Mouse (Mus musculus) spleen, adult 18-20 months (tissue): Measurements from ENCODE around the gene Tmem131l.

ENCODE experiments used
- DNase-seq, 2 experiments: peaks; one replicate each; pipeline ENCODE4 v3.0.0; 2022; ENCODE audit warnings: mixed read lengths in 2 of 2

Tmem131l gene

DNA sequence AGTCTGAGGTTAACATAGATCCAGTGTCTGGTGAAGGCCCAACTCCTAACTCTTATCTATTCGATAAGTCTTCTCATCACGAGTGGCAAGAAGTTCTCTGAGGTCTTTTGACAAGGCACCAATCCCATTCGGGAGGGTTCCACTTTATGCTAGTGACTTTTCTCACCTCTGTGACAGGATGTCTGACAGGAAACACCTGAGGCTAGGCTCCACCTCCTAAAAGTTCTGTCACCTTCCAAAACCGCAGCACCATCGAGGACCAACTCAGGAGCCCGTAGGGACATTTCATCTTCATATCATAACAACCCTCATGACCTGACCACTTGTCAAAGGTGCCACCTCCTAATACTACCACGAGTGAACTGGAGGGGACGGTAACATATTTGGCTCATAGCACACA is 6.2 kb upstream of the Tmem131l start:
- no peak for DNase-seq

DNA sequence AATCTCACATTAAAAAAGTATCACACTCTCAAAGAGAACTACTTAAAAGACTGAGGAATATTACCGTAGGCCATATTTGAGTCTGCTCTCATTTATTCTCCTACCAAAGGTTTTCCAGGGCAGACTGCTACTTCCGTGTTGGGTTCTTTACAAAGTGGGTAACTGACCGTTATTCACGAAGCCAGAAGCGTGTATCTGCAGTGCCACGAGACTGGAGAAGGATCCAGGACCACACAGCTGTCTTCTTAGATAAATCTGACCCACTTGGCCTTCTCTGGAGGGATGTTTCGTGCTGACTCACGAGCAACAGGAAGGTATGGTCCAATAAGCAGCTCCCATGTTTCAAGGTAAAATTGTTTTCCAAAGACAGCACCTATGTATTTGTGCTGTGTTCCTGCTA is 1.8 kb upstream of the Tmem131l start:
- no peak for DNase-seq

DNA sequence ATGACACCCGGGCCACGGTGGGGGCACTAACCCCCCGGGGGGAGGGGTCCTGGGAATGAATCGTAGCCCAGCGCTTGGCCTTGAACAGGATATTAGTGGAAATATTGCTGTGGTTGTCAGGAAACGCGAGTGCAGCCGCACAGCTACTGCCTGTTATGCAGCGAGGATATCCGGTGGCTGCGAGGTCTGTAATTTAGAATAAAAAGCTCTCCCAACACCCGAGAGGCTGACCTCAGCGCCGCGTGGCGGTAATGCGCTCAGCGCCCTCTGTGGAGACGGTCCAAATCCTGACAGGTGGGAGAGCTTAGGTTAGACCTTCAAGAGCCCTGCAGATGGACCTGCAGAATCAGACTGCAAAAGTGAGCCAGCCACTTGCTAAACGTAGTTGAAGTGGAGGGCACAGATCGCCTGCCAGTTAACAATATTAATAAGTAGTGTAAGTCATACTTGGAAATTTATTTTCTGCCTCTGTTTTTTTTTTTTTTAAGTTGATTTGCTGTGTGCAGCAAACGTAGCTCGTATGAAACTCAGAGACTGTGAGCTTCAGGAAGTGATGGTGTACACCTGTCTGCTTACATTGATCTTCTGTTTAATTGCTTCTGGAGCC is 604 bp upstream of the Tmem131l start:
- DNase-seq: peak; percentile 73 to 74

GRCm38 (mm10) chr3:84038981-84039645 is 862 bp downstream of the Tmem131l start:
- peak; percentile 83 to 94 for DNase-seq

- DNase-seq: no peak
Measured at GRCm38 (mm10) chr3:84038126-84038525, 1.8 kb downstream of the Tmem131l start.

DNA sequence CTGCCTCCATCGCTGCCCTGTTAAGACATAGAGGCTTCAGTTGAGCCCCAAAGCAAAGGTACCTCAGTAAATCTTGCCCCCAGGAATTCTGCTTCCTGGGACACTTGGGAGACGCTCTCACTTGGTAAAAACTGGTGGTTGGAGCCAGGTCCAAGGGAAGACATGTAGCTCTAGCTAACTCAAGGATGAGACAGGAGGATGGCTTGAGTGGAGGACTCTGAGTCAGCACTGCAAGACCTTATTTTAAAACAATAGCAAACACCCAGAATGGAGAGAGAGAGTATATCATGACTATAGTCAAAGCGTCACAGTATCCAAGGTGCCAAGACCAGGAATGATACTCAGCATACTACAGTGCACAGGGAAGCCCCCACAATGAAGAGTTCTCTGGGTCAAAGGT is 2.4 kb downstream of the Tmem131l start:
- DNase-seq: no peak

- DNase-seq: no peak
Measured at GRCm38 (mm10) chr3:84036866-84037265, 3.1 kb downstream of the Tmem131l start.

DNA sequence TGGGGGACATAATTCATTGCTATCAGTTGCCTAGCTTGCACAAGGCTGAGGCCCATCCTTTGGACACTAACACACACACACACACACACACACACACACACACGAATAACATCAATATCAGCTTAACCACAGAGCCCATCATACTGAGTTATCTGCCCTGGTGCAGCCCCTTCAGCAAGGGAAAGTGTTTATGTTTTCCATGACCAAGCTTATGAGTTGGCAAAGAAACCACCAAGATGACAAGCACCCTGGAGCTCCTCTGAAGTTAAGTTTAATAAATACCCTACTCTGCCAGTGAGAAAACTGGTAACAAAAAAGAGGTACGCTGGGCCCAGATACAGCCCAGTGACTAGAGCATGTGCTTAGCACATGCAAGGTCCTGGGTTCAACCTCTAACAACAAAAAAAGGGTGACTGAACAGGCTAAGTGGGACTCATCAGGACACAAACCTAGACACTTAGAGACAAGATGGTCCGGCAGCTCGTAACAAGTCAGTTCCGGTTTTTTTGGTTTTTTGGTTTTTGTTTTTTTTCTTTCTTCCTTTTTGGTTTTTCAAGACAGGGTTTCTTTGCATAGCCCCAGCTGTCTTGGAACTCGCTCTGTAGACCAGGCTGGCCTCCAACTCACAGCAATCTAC is 4.1 kb downstream of the Tmem131l start:
- DNase-seq: no peak

DNA sequence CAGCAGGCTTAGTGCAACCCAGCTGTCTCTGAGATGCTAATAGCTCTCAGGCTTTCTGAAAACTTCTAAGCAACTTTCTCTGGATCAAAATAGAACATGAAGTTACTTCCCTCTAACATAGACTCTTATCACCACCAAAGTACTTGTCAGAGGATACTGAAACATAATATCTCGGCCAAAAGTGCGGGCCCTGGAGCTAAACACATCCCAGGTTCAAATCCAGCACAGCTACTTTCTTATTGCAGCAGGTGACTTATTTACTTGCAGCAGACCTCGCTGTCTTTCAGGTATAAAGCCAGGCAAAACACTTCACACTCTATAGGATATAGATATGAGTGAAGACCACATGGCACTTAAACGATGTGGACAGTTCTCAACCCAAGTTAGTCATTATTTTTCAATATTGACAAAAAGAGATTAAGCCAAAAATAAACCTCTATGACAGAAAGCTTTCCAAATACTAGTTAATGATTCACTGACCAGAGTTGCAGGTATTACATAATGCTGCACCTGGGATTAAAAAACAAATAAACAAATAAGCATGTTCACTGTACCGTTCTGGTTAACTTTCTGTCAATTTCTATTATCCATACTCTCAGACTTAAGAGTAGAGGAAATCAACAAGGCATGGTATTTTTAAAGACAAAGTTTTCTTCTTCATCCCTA is 5.7 kb downstream of the Tmem131l start:
- no peak for DNase-seq

GRCm38 (mm10) chr3:84032933-84033730 is 6.8 kb downstream of the Tmem131l start:
- DNase-seq: no peak

- no peak for DNase-seq
Measured at GRCm38 (mm10) chr3:84032419-84032818, 7.6 kb downstream of the Tmem131l start.

GRCm38 (mm10) chr3:84031216-84031615 is 8.8 kb downstream of the Tmem131l start:
- DNase-seq: no peak

GRCm38 (mm10) chr3:84028968-84029367 is 11.0 kb downstream of the Tmem131l start:
- DNase-seq: no peak

DNA sequence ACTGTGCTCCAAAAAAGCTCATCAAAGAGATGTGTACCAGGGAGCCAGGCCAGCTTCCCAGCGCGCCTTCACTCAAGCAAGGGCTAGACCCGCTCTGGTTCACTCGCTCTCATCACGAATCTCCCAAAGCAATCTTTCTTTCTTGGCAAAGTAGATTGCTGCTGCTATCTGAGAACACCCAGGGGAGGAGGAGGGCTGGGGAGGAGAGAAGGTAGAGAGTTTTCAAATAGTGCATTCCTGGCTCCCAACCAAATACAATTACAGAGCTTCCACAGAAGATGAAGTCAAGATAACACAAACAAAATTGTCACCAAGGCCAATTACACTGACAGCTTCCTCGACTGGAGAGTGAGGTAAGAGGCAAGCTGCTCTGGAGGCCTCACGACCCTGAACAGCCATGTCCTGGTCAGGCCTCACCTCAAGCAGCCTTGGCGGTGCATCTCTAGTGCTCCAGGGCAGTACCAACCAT is 12.2 kb downstream of the Tmem131l start:
- no peak for DNase-seq

DNA sequence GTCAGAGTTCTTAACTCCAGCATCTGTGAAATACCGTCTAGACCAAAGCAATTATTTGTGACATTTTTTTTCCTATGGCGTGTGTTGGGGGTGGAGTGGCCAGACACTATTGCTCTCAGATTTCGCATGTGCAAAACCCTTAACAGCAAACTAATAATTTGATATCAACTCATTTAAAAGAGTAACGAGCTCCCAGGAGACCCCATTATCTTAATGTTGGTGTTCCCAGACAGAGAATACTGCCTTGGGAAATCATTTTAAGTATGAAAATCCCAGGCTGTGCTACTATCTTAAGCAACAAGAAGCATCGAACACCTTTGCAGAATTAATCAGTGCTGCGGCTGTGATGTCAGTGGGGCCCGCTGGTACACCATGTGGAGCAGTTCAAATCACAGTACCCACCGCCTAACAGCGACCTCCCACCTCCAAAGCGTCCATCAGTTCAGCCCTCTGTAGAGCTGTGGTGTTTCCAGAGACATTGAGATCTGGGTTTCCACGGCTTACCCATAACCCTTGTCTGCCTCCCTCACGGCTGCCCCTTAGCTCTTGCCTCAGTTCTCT is 15.4 kb downstream of the Tmem131l start:
- DNase-seq: no peak

DNA sequence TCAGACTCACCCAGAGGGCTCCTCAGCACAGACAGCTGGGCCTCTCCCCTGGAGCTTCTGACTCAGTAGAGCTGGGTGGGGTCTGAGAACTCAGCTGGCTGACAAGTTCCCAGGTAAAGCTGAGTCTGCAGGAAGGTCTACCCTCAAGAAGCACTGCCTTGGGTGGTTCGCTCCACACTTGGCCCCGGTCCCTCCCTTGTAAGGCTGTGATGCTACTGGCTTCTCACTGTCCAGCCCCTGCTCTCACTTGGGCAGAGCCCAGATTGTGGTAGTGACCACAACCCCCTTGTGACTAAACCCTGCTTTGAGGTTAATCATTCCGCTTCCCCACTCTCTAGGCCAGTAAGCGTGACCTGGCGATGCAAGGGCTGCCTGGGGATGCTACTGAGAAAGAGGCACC is 17.3 kb downstream of the Tmem131l start:
- DNase-seq: peak in 1 of 2 experiments; percentile 13

DNA sequence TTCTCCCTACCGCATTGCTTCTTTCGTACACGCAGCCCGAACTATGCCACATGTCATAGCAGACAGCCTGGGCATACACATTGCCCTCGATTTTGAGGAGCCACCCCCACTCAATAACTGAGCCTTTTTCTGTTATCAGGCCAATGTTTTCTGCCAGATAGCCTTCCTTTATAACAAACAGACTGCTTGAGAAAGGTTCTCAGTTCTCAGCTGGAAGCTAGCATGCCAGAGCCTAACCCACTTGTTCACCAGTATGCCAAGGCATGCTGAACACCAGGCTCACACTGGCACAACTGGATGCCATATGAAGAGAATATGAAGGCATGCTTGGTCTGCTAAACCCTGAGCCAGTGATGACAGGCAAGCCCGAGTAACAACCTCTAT is 17.8 kb downstream of the Tmem131l start:
- no peak for DNase-seq

GRCm38 (mm10) chr3:84021217-84022200 is 18.5 kb downstream of the Tmem131l start:
- DNase-seq: no peak

DNA sequence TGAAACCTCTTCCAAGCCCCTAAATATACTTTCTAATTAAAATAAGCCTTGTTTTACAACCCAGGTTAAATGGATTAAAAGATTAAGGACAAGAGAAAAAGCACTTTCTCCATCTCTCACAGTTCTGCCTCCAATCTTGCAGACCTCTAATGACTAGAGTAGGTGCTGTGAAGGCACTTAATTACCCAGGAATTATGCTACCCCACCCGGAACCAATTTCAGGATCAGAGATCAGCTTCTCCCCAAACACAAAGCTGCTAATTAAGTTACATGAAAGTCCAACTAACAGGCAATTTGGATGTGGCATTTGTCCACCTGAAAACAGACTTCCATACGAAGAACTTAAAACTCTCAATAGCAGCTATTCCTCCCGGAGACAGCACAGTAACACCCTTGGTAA is 19.4 kb downstream of the Tmem131l start:
- no peak for DNase-seq

GRCm38 (mm10) chr3:84015484-84016016 is 24.4 kb downstream of the Tmem131l start:
- no peak for DNase-seq
